Mouse (Mus musculus) kidney, adult 2 months (tissue): ENCODE results near the gene Msn.

Experiments used
- CTCF ChIP-seq: fragments of 200-500 bp; conservative IDR thresholded peaks from 2 replicates; pipeline ENCODE4 v1.5.1; 2011; ENCODE audit warnings: low read depth, mild to moderate bottlenecking, control low read depth, low read length, moderate library complexity, mixed read lengths; ENCODE audit not compliant: insufficient read depth, insufficient read length
- POLR2A ChIP-seq: fragments of 200-500 bp; IDR thresholded peaks from one replicate; pipeline ENCODE4 v1.6.1; 2011; ENCODE audit warnings: low read depth, low read length, control low read depth

- TF ChIP-seq CTCF (no peak), POLR2A (no peak)
Observed at GRCm38 (mm10) chrX:96134840-96135580, 39.2 kb downstream of the Msn start.
